In genomic region chr15:4026831-4027584, GRCm38 (mm10) we compare ENCODE assay signal across 8 mouse cellular contexts. TPM values are rescaled to one million over a fixed set of nuclear protein-coding genes. Genes with fewer than 3 reads are reported as not detected.
DNase-seq lines count a peak whose midpoint lies in the region; ATAC-seq and TF ChIP-seq lines count a peak whose summit lies in the region.

No protein-coding gene starts in this region.

- under 1% methylated on average over 64 of the region's 65 CpGs for WGBS in heart, embryonic 10.5 days
- under 1% methylated on average over 65 of the region's 65 CpGs for WGBS in kidney, embryonic 14.5 days
- under 1% methylated on average over 65 of the region's 65 CpGs for WGBS in limb, embryonic 15.5 days
- 0% methylated on average over 62 of the region's 65 CpGs for WGBS in midbrain, postnatal 0 days

- no peaks in the 10 kb centered on the region for H3K9me3 ChIP-seq in heart, embryonic 10.5 days
- H3K9me3 ChIP-seq in kidney, embryonic 14.5 days (ENCODE audit: control insufficient read depth, low read length), result no peaks in the 10 kb centered on the region
- H3K9me3 ChIP-seq in limb, embryonic 15.5 days, result no peaks in the 10 kb centered on the region
- no peaks in the 10 kb centered on the region for H3K9me3 ChIP-seq in midbrain, postnatal 0 days (ENCODE audit: low read length)

- peak; percentile 89 for ATAC-seq in kidney, embryonic 14.5 days (ENCODE audit: low FRiP score, low TSS enrichment)
- ATAC-seq in limb, embryonic 15.5 days (ENCODE audit: insufficient number of reproducible peaks, low FRiP score, low TSS enrichment, low read depth), result peak; percentile 89
- ATAC-seq in midbrain, postnatal 0 days (ENCODE audit: low FRiP score), result peak; percentile 84

- H3K36me3 ChIP-seq in heart, embryonic 10.5 days, result no peaks in the 10 kb centered on the region
- H3K36me3 ChIP-seq in kidney, embryonic 14.5 days (ENCODE audit: control insufficient read depth, insufficient read depth, low read length), result no peaks in the 10 kb centered on the region
- H3K36me3 ChIP-seq in limb, embryonic 15.5 days, result no peaks in the 10 kb centered on the region
- H3K36me3 ChIP-seq in midbrain, postnatal 0 days (ENCODE audit: insufficient read depth, low read length), result peaks cover under 1% of the 10 kb centered on the region; the same call in 1 of the 2 replicates

- H3K27me3 ChIP-seq in heart, embryonic 10.5 days (ENCODE audit: insufficient read depth, poor library complexity, severe bottlenecking), result no peaks in the 10 kb centered on the region
- H3K27me3 ChIP-seq in kidney, embryonic 14.5 days (ENCODE audit: control insufficient read depth, insufficient read depth, low read length), result no peaks in the 10 kb centered on the region
- no peaks in the 10 kb centered on the region for H3K27me3 ChIP-seq in limb, embryonic 15.5 days
- H3K27me3 ChIP-seq in midbrain, postnatal 0 days (ENCODE audit: insufficient read depth, low read length), result no peaks in the 10 kb centered on the region

- TF ChIP-seq CTCF in bone marrow macrophage, adult 2 months (IDR thresholded peaks at IDR 0.05; ENCODE audit: low read depth, low read length), result no peak
- TF ChIP-seq CTCF in embryonic fibroblast, embryonic 13.5 days (IDR thresholded peaks at IDR 0.05; ENCODE audit: borderline replicate concordance, insufficient read depth, low read length), result no peak
- TF ChIP-seq CTCF in midbrain, postnatal 0 days (IDR thresholded peaks at IDR 0.05), result peak; percentile 39

- TF ChIP-seq POLR2A in bone marrow macrophage, adult 2 months (IDR thresholded peaks at IDR 0.05; ENCODE audit: borderline replicate concordance, low read depth, low read length), result no peak
- TF ChIP-seq POLR2A in embryonic fibroblast, embryonic 13.5 days (IDR thresholded peaks at IDR 0.05; ENCODE audit: low read depth, low read length), result peak; percentile 67

- peak overlapping the region; percentile 75 for H3K4me2 ChIP-seq in kidney, embryonic 14.5 days (replicated peaks; ENCODE audit: low read depth, low read length)
- peak overlapping the region; percentile 63 for H3K4me2 ChIP-seq in limb, embryonic 15.5 days
- H3K4me2 ChIP-seq in midbrain, postnatal 0 days (ENCODE audit: low read depth, low read length, poor library complexity, severe bottlenecking), result peak overlapping the region; percentile 51

- peak overlapping the region; percentile 85 for H3K9ac ChIP-seq in kidney, embryonic 14.5 days (ENCODE audit: low read depth, low read length)
- peak overlapping the region; percentile 82 for H3K9ac ChIP-seq in limb, embryonic 15.5 days
- peak overlapping the region; percentile 88 for H3K9ac ChIP-seq in midbrain, postnatal 0 days (replicated peaks; ENCODE audit: low read length, poor library complexity, severe bottlenecking)

- peaks cover 37% of the 10 kb centered on the region for H3K4me1 ChIP-seq in bone marrow macrophage, adult 2 months (ENCODE audit: control insufficient read depth, insufficient read depth, low read length)
- peaks cover 4% of the 10 kb centered on the region; the same call in 1 of the 2 replicates for H3K4me1 ChIP-seq in embryonic fibroblast, embryonic 13.5 days (ENCODE audit: control insufficient read depth, insufficient read depth, low read length)
- H3K4me1 ChIP-seq in heart, embryonic 10.5 days, result peaks cover 23% of the 10 kb centered on the region
- peaks cover 4% of the 10 kb centered on the region; the same call in 1 of the 2 replicates for H3K4me1 ChIP-seq in kidney, embryonic 14.5 days (ENCODE audit: control insufficient read depth, insufficient read depth, low read length)
- peaks cover 21% of the 10 kb centered on the region for H3K4me1 ChIP-seq in limb, embryonic 15.5 days
- peaks cover 7% of the 10 kb centered on the region; the same call in 1 of the 2 replicates for H3K4me1 ChIP-seq in midbrain, postnatal 0 days (ENCODE audit: insufficient read depth, low read length)

- peak overlapping the region; percentile 81 for H3K4me3 ChIP-seq in bone marrow macrophage, adult 2 months (ENCODE audit: insufficient read depth, low read length)
- H3K4me3 ChIP-seq in embryonic fibroblast, embryonic 13.5 days (ENCODE audit: insufficient read depth, low read length), result peak overlapping the region; percentile 71
- H3K4me3 ChIP-seq in heart, embryonic 10.5 days, result peak overlapping the region; percentile 85
- H3K4me3 ChIP-seq in kidney, embryonic 14.5 days (ENCODE audit: low read length), result peak overlapping the region; percentile 85
- peak overlapping the region; percentile 86 for H3K4me3 ChIP-seq in limb, embryonic 15.5 days
- H3K4me3 ChIP-seq in midbrain, postnatal 0 days (ENCODE audit: low read depth, low read length), result peak overlapping the region; percentile 80

- peak overlapping the region; percentile 75 for H3K27ac ChIP-seq in bone marrow macrophage, adult 2 months (ENCODE audit: insufficient read depth, low read depth, low read length)
- peak overlapping the region; percentile 78 for H3K27ac ChIP-seq in embryonic fibroblast, embryonic 13.5 days (ENCODE audit: insufficient read depth, low read length)
- H3K27ac ChIP-seq in heart, embryonic 10.5 days, result peak overlapping the region; percentile 96
- H3K27ac ChIP-seq in kidney, embryonic 14.5 days (ENCODE audit: low read depth, low read length), result peak overlapping the region; percentile 97
- H3K27ac ChIP-seq in limb, embryonic 15.5 days, result peak overlapping the region; percentile 99
- H3K27ac ChIP-seq in midbrain, postnatal 0 days (ENCODE audit: low read depth, low read length), result peak overlapping the region; percentile 97

- DNase-seq in A20 (ENCODE audit: low read depth, low spot score), result peak; percentile 89
- DNase-seq in heart, embryonic 10.5 days (ENCODE audit: low spot score), result peak; percentile 89
- peak; percentile 91 for DNase-seq in midbrain, postnatal 0 days (ENCODE audit: low spot score)
- peak; percentile 61 to 73 for DNase-seq in spleen, postnatal 10 days (ENCODE audit: low spot score in 2 of 2)

RNA-seq across cellular contexts. Expression of gene Oxct1, which starts 0.8 kb away (rescaled TPM):
- polyA plus RNA-seq in bone marrow macrophage, adult 2 months (2012; ENCODE audit: insufficient read depth, insufficient read length, missing spikeins), result 109 and 112 TPM in 2 replicates
- 158 and 206 TPM in 2 replicates for polyA plus RNA-seq in embryonic fibroblast, embryonic 13.5 days (2011; ENCODE audit: insufficient read length, low read depth, missing spikeins)
- 159 and 217 TPM in 2 replicates for polyA plus RNA-seq in heart, embryonic 10.5 days (2016; fragmentation: Nextera tagmentation; extraction: Ambion mirVana)
- polyA plus RNA-seq in kidney, embryonic 14.5 days (2014; fragmentation: Nextera tagmentation; extraction: Ambion mirVana), result 192 and 254 TPM in 2 replicates
- 274 and 279 TPM in 2 replicates for polyA plus RNA-seq in limb, embryonic 15.5 days (2015; fragmentation: Nextera tagmentation; extraction: Ambion mirVana)
- total RNA-seq in midbrain, postnatal 0 days (2014; rRNA removed), result 240 and 266 TPM in 2 replicates
- 454 and 461 TPM in 2 replicates for polyA plus RNA-seq in midbrain, postnatal 0 days (2015; fragmentation: Nextera tagmentation; extraction: Ambion mirVana)

RNA-seq across cellular contexts. Expression of gene AW549877, which starts 31.5 kb away (rescaled TPM):
- 73.6 and 85.0 TPM in 2 replicates for polyA plus RNA-seq in bone marrow macrophage, adult 2 months (2012; ENCODE audit: insufficient read depth, insufficient read length, missing spikeins)
- polyA plus RNA-seq in embryonic fibroblast, embryonic 13.5 days (2011; ENCODE audit: insufficient read length, low read depth, missing spikeins), result 60.8 and 66.2 TPM in 2 replicates
- 32.4 and 39.0 TPM in 2 replicates for polyA plus RNA-seq in heart, embryonic 10.5 days (2016; fragmentation: Nextera tagmentation; extraction: Ambion mirVana)
- 25.3 and 51.3 TPM in 2 replicates for polyA plus RNA-seq in kidney, embryonic 14.5 days (2014; fragmentation: Nextera tagmentation; extraction: Ambion mirVana)
- polyA plus RNA-seq in limb, embryonic 15.5 days (2015; fragmentation: Nextera tagmentation; extraction: Ambion mirVana), result 31.2 and 34.8 TPM in 2 replicates
- 36.9 and 38.3 TPM in 2 replicates for total RNA-seq in midbrain, postnatal 0 days (2014; rRNA removed)
- polyA plus RNA-seq in midbrain, postnatal 0 days (2015; fragmentation: Nextera tagmentation; extraction: Ambion mirVana), result 25.4 and 27.7 TPM in 2 replicates

RNA-seq across cellular contexts. Expression of gene Fbxo4, which starts 47.6 kb away (rescaled TPM):
- 18.1 and 20.1 TPM in 2 replicates for polyA plus RNA-seq in bone marrow macrophage, adult 2 months (2012; ENCODE audit: insufficient read depth, insufficient read length, missing spikeins)
- 21.0 and 25.1 TPM in 2 replicates for polyA plus RNA-seq in embryonic fibroblast, embryonic 13.5 days (2011; ENCODE audit: insufficient read length, low read depth, missing spikeins)
- 8.8 and 10.0 TPM in 2 replicates for polyA plus RNA-seq in heart, embryonic 10.5 days (2016; fragmentation: Nextera tagmentation; extraction: Ambion mirVana)
- polyA plus RNA-seq in kidney, embryonic 14.5 days (2014; fragmentation: Nextera tagmentation; extraction: Ambion mirVana), result 10.2 and 12.7 TPM in 2 replicates
- 11.5 and 12.2 TPM in 2 replicates for polyA plus RNA-seq in limb, embryonic 15.5 days (2015; fragmentation: Nextera tagmentation; extraction: Ambion mirVana)
- 11.4 and 14.3 TPM in 2 replicates for total RNA-seq in midbrain, postnatal 0 days (2014; rRNA removed)
- 9.4 and 9.8 TPM in 2 replicates for polyA plus RNA-seq in midbrain, postnatal 0 days (2015; fragmentation: Nextera tagmentation; extraction: Ambion mirVana)

Comparison
In these comparisons a context has a peak if more than half of its experiments do, and no peak if none do; other contexts are left out.
1. Peak in every context shown above with its lines: DNase-seq, ATAC-seq, H3K4me3 ChIP-seq and H3K27ac ChIP-seq.